Mouse (Mus musculus): ENCODE results near the gene Hyal5. TPM values are rescaled to one million over a fixed set of nuclear protein-coding genes. Genes with fewer than 3 reads are reported as not detected.

Gene Hyal5
- polyA plus RNA-seq (2017; shearing (Covaris generic)) = not detected

GRCm38 (mm10) chr6:24857697-24858096 lies at the start of gene Hyal5:
TSS of gene Hyal5 (plus strand) at chr6:24857997.

Other genes with a start within 250 kb of the Hyal5 start
- 10 to 100 TPM; 34.6 to 36.8 TPM for gene Wasl, start 193.0 kb upstream of the Hyal5 start, polyA plus RNA-seq (2017; shearing (Covaris generic))
- under 1 TPM in 1 of 2 experiments, not detected in 1; 0.22 TPM for gene Hyal6, start 124.8 kb upstream of the Hyal5 start, polyA plus RNA-seq (2017; shearing (Covaris generic))
- not detected for gene Hyal4, start 109.7 kb upstream of the Hyal5 start, polyA plus RNA-seq (2017; shearing (Covaris generic))
- gene Spam1, start 66.8 kb upstream of the Hyal5 start, polyA plus RNA-seq (2017; shearing (Covaris generic)) = under 1 TPM in 1 of 2 experiments, not detected in 1; 0.14 TPM
- under 1 TPM; 0.12 to 0.14 TPM for gene Tmem229a, start 98.3 kb downstream of the Hyal5 start, polyA plus RNA-seq (2017; shearing (Covaris generic))